Mouse (Mus musculus) small intestine, adult 2 months (tissue): ENCODE results near the gene Orc2.

Experiments
- CTCF ChIP-seq: fragments of 200-500 bp; IDR thresholded peaks from 2 replicates; pipeline ENCODE4 v1.5.1; 2012; ENCODE audit warnings: low read depth, mild to moderate bottlenecking, control low read depth, inconsistent platforms, low read length, moderate library complexity, mixed read lengths; ENCODE audit not compliant: insufficient replicate concordance, insufficient read length; ENCODE audit errors: extremely low read depth
- POLR2A ChIP-seq: fragments of 200-500 bp; IDR thresholded peaks from 2 replicates; pipeline ENCODE4 v1.6.1; 2012; ENCODE audit warnings: low read depth, mild to moderate bottlenecking, control low read depth, inconsistent platforms, low read length, moderate library complexity

- TF ChIP-seq CTCF (no peak; the same call in 1 of the 2 replicates), POLR2A (peak; percentile 98)
Measured at GRCm38 (mm10) chr1:58423371-58424248, 81.3 kb downstream of the Orc2 start, which contains the start of gene Clk1.
